Mouse (Mus musculus): ENCODE results near the gene Serpina1a.
"Not testable (repeated sequence)": the region's sequence is repeated elsewhere in the genome, so short reads cannot be mapped to it uniquely, and the experiment has no call there.

DNA sequence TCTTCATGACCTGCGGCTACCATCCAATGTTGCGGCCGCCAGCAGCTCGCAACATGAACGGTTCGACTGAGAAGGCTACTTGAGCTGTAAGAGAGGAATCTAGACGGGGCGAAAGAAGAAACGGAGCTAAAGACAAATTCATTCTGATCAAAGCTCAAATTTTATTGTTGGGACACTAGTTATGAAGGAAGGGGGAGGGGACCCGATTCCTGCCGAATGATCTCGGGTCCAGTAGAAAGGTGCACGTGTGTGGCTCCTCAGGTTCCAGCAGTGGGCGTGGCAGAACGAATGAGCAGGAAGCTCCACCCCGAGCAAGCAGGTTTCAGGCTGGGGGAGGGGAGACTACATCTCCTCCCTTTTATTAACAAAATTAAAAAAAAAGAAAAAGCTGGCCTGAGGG lies 45.8 kb upstream of the Serpina1a start:
- TF ChIP-seq CTCF (IDR thresholded peaks at IDR 0.05; ENCODE audit: borderline replicate concordance, control insufficient read depth, extremely low read depth, insufficient read depth, low read length, poor library complexity); POLR2A (IDR thresholded peaks at IDR 0.05; ENCODE audit: control insufficient read depth, extremely low read depth, insufficient read depth, low read length, poor library complexity): not testable (repeated sequence)

Measured in thymus, adult 2 months (tissue).